Mouse (Mus musculus) adrenal gland, adult (tissue): ENCODE measurements around the gene Ranbp10.

ENCODE experiments used
- DNase-seq, 2 experiments: peaks; one replicate each; pipeline ENCODE4 v3.0.0; 2022 to 2023; ENCODE audit warnings: low spot score in 1 of 2; ENCODE audit not compliant: inconsistent age in 2 of 2

The Ranbp10 gene

GRCm38 (mm10) chr8:105725726-105726125, 101.4 kb downstream of the Ranbp10 start:
- no peak for DNase-seq

DNA sequence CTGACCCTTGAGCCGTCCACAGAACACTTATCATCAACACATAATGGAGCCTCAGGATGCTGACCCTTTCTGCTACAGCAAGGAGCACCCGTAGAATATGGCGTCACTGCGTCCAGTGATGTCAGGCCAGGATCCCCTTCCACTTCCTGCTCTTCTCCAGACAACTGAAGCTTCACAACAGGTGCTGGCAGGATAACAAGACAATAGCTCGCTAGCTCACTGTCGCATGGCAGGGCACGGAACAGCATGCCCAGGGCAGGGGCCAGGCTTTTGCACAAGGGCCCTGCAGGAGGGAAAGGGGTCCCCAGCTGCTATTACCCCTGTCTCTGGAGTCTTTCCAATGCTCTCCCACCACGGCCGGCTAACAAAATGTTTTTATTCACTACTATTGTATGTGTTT, 104.3 kb downstream of the Ranbp10 start:
- DNase-seq, result no peak

GRCm38 (mm10) chr8:105719637-105720036, 107.5 kb downstream of the Ranbp10 start:
- peak; percentile 46 to 70 for DNase-seq
